Mouse (Mus musculus) T-helper 2 cell (primary cell): ENCODE measurements around the gene Kcnk4.

ENCODE experiments used
- in situ Hi-C: fragments of 300-600 bp; cut with MboI, MseI; formaldehyde crosslinking; loops from one replicate; pipeline ENCODE4 v1.15.1; 2025; ENCODE audit warnings: high pct_unique_total_duplicates

Kcnk4 gene

DNA sequence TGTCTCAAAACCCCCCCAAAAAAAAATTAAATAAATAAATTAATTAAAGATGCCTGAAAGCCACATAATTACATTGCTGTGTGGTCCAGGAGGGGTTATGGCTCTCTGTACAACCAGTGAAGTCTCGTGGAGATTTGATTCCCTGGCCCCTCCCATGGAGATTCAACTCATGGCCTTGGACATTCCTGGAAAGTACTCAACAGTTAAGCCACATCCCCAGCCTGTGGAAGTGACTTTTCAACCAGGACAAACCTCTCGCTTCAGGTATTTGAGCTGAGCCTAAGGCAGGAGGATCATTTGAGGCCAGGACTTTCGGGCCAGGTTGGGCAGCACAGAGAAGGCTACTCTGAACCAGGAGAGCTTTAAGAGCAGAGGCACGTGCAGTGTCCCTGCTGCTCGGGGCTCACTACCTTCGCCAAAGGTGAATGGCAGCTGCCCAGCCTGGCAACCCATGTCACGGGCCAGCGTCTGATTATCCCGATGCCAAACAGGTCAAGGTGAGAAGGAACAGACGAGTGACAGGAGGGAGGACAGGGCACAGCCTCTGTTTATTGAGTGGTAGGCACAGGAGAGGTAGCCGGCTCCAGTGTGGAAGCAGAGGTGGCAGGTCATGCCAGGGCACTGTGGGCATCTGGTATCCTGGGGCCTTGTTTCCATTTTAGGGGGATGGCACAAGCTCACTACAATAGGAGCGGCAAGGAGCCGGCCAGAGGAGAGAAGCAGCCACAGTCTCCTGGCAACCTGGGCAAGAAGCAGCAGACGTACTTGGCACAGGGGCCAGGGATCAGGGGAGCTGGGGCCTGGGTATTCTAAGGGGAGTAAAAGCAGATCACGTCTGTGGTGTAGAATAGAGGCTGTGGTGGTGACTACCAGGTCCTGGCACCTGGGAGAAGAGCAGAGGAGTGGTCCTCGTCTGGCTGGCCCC, 3.5 kb upstream of the Kcnk4 start:
- in situ Hi-C loops, result loop anchor here (5.0 kb wide), 1 partner anchor 39 kb away; the partner anchor contains the start of gene Plcb3

DNA sequence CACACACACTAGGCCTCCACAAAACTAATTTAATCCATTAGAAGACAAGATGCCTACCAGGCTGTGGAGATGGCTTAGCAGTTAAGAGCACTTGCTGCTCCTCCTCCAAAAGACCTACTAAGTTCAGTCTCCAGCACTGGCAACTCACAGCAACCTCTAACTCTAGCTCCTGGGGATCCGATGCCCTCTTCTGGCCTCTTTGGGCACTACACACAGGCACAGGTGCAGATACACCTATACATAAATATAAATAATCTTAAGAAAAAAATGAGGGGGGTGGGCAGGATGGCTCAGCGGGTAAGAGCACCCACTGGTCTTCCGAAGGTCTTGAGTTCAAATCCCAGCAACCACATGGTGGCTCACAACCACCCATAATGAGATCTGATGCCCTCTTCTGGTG, 2.0 kb upstream of the Kcnk4 start:
- in situ Hi-C loops, result loop anchor here (5.0 kb wide), 1 partner anchor 41 kb away; the partner anchor contains the start of gene Plcb3

DNA sequence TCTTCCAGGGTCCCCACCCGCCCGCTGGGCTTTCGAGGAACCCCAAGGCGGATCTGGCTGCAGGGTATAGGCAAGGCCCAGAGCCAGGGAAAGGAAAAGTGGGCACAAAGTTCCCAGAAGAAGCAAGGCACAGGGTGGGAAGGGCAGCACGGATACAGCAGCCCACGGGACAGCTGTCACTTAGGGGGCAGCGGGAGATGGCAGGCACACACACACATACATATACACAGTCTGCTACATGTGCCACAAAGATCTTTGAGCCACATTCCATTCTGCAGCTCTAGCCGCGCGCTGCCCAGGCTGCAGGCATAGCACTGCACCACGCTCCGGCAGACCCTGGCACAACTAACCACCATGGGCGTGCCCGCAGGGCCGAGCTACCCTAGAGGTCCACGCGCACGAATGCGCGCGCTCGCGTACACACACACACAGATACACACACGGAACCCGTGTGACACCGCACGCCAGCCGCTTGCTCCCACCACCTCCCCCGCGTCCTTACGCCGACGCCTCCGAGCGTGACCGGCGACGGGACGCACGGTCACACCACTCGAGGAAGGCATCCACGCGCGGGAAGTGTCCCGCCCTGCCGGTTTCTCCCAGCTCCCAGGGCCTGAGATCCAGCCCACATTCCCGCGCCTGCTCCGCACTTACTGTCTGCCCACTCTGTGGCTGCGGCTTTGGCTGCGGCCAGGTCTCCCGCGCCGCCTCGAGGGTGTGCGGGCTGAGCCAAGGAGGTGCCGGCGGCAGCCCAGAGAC, 700 bp downstream of the Kcnk4 start:
- in situ Hi-C loops, result no loop called here

DNA sequence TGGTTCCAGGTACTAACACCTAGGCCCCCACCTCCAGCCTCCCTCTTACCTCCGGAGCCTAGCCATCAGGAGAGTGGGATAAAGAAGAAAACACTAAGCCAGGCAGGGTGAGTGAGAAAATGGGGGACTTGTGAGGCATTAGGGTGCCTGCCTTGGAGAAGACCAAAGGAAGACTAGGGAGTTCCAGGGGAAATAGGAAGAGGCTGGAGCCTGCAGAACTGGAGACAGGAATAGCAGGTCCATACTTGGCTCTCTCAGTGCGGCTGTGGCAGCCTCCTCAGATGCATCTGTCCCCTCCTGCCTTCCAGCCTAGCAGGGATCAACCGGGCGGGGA, 1.2 kb downstream of the Kcnk4 start:
- in situ Hi-C loops, result no loop called here

DNA sequence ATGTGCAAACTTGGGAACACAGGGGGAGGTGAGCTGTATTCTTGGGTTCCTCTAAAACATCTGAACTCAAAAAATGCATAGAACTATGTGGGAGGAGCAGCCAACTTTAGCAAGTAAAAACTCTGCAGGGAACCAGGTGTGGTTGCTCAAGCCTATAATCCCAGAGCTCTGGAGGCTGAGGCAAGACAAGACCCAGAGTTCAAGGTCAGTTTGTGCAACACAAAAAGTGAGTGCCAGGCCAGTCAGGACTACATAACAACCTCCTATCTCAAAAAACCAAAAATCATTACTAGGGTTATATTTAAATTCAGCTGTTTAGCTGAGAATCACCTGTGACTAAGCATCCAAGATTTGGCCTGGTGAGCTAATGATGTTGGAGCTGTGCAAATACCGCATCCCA, 2.3 kb downstream of the Kcnk4 start:
- in situ Hi-C loops, result no loop called here

DNA sequence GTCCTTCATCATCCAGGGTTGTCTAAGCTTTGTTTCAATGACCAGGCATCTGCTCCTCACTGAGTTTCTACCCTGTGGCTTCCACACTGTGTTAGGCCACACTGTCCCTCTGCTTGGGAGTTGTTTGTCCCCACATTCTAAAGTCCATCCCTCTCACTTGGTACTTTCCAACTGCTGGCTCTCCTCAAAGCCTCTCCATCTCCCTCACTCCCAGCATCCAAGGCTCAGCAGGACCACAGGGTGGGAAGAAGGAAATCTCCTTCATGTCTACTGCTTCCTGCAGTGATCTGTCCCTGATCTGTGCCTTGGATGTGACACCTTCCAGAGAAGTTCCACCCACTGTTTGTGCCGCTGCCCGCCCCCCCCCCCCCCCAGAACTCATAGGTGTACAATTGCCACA, 3.3 kb downstream of the Kcnk4 start:
- in situ Hi-C loops, result no loop called here

DNA sequence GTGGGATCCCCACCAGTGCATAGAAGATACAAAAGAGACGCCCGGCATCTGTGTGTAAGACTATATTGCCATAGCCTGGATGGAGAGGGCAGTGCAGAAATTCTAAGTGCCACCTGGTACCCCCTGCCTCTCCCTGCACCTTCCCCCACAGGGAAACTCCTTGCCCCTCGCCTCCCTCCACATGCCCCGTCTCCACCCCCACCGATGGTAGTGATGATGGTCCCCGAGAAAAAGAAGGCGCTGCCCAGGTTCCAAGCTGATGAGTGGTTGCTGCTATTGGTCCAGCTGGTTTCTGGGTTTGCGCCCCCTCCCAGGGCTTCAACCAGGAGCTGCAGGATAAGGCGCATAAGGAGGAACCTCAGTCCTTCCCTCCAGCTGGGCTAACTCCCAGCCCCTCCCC, 6.2 kb downstream of the Kcnk4 start:
- in situ Hi-C loops, result no loop called here

DNA sequence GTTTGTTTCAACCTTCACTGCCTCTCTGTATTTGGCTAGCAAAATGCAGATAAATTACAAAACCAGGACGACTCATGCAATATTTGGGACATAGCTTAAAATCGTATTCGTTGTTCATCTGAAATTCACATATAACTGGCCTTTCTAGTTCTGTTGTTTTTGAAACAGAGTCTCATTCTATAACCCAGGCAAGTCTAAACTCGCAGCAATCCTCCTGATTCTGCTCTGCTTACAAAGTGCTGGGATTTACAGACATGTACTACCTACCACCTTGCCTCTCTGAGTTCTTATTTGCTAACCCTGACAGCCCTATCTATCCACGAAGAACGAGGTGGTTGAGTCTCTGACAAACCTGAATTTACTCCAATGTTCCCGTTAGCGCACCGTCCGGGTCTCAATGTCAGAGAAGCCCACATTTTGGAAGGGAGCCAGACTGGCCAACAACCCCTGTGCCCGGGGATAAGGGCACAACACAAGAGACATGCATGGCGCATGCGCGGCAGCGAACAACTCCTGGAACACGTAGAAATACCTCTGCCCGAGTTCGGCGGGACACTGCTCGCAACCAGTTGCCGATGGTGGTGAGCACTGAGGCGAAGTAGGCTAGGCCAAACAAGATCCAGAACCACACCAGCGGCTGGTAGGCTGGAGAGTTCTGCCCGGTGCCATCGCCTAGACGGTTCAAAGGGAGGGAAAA, 7.6 kb downstream of the Kcnk4 start:
- in situ Hi-C loops, result no loop called here

DNA sequence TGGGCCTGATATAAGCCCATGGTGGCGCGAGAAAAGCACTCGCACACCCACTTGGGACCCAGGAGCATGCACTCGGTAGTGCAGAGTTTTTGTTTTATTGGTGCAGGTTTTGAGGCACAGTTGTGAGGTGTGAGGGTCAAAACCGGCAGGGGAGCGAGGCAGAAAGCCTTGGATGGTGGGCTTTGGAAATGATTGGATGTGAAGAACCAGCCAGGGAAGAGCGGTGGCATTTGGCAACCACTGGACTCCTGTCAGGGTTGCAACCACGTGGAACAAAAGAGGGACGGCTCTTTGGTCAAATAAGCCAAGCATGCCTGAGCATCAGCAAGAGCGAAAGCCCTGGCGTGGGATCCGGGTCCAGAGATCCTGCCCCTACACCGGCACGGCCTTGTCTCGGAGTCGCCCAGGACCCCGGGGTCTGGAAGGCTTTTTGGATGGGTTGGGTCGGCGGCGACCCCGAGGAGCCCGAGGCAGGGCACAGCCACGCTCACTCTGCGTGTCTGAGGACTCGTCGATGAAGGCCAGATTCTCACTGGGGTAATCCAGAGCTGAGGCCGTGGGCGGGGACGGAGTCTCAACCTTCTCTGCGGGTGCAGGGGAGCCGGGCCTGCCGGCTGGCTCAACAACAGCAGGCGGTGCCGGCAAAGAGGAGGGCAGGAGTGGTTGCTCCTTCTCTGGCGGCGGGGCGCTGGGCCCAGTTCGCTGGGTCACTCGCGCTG, 8.5 kb downstream of the Kcnk4 start:
- in situ Hi-C loops, result no loop called here

DNA sequence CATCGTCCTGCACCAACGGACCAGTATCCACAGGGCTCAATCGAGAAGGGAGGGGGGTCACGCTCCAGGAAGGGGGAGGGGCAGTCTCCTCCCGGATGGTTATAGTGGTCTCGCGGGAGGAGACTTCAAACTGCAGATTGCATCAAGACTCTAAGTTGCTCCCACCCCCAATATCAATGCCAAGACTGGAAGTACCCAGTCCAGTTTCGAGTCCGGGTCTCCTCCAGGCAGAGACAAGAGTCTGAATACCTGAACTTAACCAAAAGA, 9.1 kb downstream of the Kcnk4 start, which contains the start of gene Catsperz:
Gene Catsperz (minus strand): TSS at position 74 of the 267 bp plus-strand sequence.
- in situ Hi-C loops, result no loop called here

DNA sequence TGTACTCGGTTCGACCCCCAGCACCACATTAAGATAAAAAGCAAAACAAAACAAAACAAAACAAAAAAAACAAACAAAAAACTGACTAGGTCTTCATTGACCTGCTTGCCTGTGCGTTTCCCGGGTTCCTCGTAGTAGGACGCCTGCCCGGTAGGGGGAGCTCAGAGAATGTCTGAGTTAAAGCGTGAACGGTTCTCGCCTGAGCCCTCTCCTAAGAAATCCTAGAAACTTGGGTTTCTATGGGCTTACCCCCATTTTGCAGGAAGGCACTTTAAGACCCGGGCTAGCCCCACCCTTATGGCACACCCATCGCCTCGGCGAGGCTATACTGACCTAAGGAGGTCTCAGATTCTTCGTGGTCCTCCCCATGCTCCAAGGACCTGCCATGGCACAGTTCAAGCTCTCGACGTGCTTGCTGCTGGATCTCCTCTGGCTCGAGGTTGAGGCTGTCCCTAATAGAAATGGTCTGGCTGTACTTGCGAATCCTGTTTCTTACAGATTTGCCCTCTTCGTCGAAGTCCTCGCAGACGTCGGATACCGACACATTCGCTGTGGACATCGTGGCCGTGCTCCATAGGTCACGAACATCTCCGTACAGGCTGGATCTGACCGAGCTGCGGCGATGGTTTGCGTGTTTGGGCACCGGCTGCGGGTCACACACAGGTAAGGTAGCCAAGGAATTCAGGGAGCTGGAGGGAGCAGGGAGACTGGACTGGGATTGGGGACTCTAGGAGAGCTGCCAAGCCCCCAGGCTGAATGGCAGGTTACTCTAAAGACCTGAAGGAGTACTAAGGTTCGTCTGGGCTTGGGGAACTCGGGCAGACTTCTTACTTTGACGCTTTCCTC, 9.6 kb downstream of the Kcnk4 start:
- in situ Hi-C loops, result no loop called here

DNA sequence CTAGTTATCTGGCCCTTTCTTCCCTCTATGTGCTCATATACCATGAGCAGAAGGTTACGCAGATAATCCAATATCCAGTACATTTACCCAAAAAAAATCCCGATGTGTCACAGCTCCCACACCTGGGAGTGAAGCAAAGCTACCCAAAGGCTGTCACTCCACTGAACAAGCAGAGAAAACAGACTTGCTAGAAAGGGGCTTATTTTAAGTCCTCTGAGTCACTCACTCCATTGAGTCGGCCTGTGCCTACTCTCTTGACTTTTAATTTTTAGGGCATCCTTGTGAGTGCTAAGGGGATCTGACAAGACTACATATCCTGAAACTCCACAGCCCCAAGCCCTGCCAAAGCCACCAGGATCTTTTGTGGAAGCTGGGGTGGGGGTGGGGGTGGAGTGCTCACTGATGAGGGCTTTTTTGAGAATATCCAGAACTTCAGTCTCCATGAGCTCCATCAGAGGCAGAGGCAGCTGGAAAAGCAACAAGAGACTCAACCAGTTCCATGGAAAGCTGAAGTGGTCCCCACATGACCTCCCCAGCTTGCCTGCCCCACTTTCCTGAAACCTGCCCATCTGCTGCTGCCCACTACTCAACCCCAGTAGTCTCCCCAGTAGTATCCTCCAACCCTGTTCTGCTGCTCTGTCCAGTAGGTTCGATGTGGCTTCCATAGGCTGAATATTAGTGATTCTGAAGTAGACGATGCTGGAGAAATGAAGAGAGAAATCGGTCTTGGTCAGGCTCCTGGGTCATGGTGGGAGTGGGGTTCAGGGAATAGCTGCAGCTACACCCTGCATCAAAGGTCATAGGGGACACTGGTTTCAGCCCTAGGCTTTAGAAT, 11.2 kb downstream of the Kcnk4 start:
- in situ Hi-C loops, result no loop called here

DNA sequence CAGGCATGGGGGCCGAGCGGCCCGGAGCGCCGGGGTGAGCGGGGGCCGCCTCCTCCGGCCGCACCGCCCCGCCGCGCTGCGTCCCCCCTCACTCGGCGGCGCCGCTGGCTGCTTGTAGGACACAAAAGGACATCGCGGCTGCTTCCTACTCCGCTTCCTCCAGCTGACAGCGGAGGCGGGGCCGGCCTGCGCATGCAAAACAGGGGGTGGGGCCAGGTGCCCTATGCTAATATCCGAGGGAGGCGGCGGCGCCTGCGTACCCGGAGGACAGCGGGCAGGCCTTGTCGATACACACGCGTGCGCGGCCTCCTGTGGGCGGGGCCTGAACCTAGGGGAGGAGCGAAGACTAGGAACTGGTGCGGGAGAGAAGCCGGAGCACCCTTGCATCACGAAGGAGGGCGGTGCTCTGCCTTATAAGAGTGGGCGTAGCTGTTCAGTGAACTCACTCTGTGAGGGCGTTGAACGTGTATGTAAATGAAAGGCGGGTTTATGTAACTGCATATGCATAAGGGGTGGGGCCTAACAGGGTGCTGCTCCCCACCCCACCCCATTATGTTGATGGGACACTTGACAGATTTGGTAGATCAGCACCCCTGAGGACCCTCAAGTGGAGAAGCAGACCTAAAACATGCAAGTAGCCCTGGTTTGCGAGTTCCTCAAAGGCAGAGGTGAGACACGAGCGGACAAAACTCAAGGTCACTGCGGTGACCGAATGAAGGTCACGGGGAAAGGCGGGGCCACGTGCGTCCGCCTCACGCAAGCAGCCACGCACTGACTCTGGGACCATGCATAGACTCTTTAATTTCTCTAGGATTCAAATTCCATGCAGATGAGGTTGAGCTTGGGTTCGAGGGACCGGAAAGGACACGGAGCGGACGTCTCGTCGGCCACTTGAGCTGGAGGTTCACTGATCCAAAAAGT, 12.4 kb downstream of the Kcnk4 start, which contains the start of gene Esrra:
Gene Esrra (minus strand): TSS at position 167 of the 921 bp plus-strand sequence.
- in situ Hi-C loops, result no loop called here

DNA sequence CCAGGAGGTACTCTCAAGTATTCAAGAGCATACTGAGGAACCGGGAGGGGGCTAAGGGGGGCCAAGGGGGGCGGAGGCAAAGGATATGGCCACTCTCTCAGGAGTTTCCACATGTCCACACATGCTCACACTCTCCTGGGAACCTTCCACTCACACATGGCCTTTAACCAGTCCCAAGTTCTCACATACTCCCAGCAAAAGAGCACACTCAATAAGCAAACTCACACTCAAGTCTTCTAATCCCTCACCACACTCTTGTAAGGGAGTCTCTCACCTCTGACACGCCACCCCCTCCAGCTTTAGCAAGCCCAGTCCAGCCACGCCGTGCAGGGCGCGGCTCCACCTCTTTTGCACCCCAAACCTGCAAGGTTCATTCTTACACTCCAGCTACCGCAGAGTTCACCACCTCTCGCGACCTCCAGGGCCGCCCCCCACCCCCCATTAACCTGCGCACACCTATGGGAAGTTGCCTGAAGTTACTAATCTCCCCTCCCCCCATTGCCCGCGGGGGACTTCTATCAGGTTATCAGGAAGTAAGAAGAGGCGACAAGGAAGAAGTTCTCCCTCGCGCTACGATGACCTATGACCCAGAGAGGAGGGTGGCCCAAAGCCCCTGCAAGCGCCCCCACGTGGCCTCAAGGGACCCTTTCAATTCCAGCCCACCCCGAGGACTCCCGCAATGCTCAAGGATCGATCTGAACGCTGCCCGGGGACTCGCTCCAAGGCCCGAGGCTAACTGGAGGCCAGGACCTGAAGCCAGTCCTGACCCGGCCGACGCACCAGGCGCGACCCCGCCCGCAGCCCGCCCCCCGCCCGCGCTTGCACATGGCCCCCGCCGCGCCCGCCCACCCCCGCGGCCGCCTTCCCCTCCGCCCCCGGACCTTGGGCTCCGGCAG, 13.3 kb downstream of the Kcnk4 start:
- in situ Hi-C loops, result no loop called here

DNA sequence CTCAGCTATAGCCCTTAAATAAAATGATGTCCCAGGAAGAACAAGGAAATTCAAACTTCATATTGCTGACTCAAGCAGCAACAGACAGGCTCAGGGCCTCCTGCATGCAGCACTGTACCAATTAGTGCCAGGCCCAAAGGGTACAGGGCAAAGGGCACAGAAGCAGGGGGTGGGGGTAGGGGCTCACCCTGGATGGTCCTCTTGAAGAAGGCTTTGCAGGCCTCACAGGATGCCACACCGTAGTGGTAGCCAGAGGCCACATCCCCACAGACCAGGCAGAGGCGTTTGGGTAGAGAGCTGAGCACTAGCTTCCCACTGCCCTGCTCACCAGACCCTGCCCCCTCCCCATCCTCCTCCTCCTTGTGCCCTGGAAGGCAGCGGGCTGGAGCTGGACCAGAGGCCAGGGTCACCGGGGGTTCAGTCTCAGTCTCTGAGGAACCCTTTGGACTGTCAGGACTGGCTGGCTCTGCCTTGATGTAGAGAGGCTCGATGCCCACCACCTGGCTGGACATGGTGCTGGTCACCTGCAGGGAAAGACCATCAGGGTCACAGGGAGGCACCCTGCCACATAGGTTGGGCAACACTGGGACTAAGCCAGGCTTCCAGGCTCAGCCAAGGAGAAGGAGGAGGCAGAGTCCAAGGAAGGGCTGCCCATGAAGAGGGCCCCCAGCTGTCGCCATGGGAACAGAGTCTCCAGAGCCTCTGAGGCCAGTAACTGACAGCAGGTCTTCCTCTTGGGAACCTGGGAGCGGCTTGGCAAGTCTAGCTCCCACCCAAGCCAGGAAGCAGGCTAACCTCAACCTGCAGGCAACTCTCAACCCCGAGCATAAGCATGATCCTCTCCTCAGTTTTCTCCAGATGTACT, 14.2 kb downstream of the Kcnk4 start:
- in situ Hi-C loops, result no loop called here

DNA sequence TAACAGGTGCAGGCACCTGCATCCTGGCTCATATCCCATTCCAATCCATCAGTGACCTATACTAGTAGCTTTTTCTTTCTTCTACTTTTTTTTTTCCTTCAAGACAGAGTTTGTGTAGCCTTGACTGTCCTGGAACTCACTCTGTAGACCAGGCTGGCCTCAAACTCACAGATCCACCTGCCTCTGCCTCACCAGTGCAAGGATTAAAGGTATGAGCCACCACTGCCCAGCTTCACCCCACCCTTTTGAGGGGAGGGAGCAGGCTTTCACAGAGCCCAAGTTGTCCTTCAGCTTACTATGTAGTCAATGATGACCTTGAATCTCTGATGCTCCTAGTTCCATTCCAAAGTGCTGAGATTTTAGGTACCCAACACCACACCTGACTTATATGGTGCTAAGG, 14.9 kb downstream of the Kcnk4 start:
- in situ Hi-C loops, result no loop called here

DNA sequence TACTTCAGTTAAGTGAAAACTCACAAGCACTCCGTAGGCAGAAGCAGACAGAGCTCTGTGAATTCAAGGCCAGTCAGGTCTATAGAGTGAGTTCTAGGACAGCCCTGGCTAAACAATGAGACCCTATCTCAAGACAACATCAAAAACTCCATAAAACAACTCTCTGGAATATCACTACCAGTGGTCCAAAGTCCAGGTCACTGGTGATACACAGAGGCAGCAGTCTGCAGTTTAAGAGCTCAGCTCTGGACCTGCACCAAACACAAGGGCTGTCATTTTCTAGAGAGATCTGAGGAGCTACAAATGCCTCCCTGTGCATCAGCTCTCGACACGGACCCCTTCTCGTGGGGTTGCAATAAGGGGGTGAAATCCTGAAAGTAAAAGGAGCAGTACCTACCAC, 16.0 kb downstream of the Kcnk4 start:
- in situ Hi-C loops, result no loop called here
